Mouse (Mus musculus) cerebellum, adult 18-20 months (tissue): ENCODE results near the gene Foxl1.

Experiments
- DNase-seq, 2 experiments: peaks; one replicate each; pipeline ENCODE4 v3.0.0; 2021

Foxl1 gene

GRCm38 (mm10) chr8:121170626-121171552 is 43.1 kb downstream of the Foxl1 start:
- DNase-seq: no peak

GRCm38 (mm10) chr8:121172567-121172966 is 44.8 kb downstream of the Foxl1 start:
- no peak for DNase-seq

- no peak for DNase-seq
Observed at GRCm38 (mm10) chr8:121174178-121174577, 46.4 kb downstream of the Foxl1 start.

DNA sequence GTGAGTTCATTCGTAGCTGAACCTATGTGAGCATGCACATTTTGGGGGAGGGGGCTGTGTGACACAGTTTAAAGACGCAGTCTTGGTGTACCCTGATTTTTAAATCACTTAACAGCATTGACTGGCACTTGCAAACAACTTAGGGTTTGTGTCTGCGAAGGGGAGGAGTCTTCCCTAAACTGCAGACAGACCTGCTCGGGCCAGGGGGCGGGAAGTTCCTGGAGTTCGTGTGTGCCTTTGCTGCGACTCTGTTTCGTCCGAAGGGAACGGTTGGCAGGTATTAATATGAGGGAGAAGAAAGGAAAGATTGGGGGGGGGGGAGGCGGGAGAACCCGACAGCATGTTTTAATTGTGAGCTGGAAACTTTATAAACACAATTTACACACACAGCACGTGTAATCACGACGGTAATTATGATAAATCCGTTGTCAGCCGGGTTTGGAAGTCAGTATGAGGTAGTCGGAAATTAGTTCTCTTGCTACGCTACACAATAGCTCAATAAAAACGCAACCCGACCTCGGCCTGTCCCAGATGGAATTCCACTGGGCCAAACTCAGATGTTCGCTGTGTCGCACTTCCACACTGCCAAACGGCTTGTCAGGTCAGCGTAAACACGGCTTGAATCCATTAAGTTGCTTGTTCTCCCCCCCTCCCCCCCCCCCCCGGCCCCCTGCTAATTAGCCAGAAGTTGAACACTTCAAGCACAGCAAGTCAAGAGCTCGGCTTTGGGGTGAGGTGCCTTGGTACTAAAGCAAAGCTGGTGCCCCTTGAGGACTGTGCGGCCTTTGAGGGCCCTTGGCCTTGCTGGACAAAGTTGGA is 47.2 kb downstream of the Foxl1 start:
- DNase-seq: no peak

- DNase-seq: no peak
Observed at GRCm38 (mm10) chr8:121175540-121176090, 47.9 kb downstream of the Foxl1 start.

GRCm38 (mm10) chr8:121176291-121176690 is 48.6 kb downstream of the Foxl1 start:
- DNase-seq: no peak
